Mouse (Mus musculus): ENCODE measurements around the gene Ube2b. TPM values are rescaled to one million over a fixed set of nuclear protein-coding genes. Genes with fewer than 3 reads are reported as not detected.

Gene Ube2b
- polyA plus RNA-seq, 1 experiment from 2014 or later: 237 TPM

Other genes starting within 250 kb of the Ube2b start
- 15.2 and 16.5 TPM in 2 replicates for gene Sec24a, start 237.1 kb downstream of the Ube2b start, polyA plus RNA-seq (2015; fragmentation: Nextera tagmentation; extraction: Ambion mirVana)
- gene Sar1b, start 237.1 kb downstream of the Ube2b start, polyA plus RNA-seq (2015; fragmentation: Nextera tagmentation; extraction: Ambion mirVana): 184 and 206 TPM in 2 replicates
- gene Jade2, start 143.1 kb downstream of the Ube2b start, polyA plus RNA-seq (2015; fragmentation: Nextera tagmentation; extraction: Ambion mirVana): 0.48 and 0.65 TPM in 2 replicates
- 125 and 134 TPM in 2 replicates for gene Cdkn2aipnl, start 33.1 kb downstream of the Ube2b start, polyA plus RNA-seq (2015; fragmentation: Nextera tagmentation; extraction: Ambion mirVana)
- gene Cdkl3, start 3.5 kb upstream of the Ube2b start, polyA plus RNA-seq (2015; fragmentation: Nextera tagmentation; extraction: Ambion mirVana): 33.8 and 34.4 TPM in 2 replicates
- 122 and 123 TPM in 2 replicates for gene Ppp2ca, start 97.9 kb upstream of the Ube2b start, polyA plus RNA-seq (2015; fragmentation: Nextera tagmentation; extraction: Ambion mirVana)
- gene Olfr1373, start 144.8 kb upstream of the Ube2b start, polyA plus RNA-seq (2015; fragmentation: Nextera tagmentation; extraction: Ambion mirVana): not detected in 2 replicates
- gene Olfr1371, start 213.2 kb upstream of the Ube2b start, polyA plus RNA-seq (2015; fragmentation: Nextera tagmentation; extraction: Ambion mirVana): not detected in 2 replicates
- gene Skp1a, start 231.2 kb upstream of the Ube2b start, polyA plus RNA-seq (2015; fragmentation: Nextera tagmentation; extraction: Ambion mirVana): 1,072 and 1,120 TPM in 2 replicates

Measured in midbrain, embryonic 16.5 days (tissue).